Mouse (Mus musculus) neural tube, embryonic 14.5 days (tissue): Measurements from ENCODE around the gene Crim1. TPM values are rescaled to one million over a fixed set of nuclear protein-coding genes. Genes with fewer than 3 reads are reported as not detected.
A peak's percentile ranks its signal among the peaks of the same experiment; 100 is the strongest.

Source experiments
- ATAC-seq: fragments of 200-750 bp; cut with Nextera tagmentation; 2 replicates; pipeline ENCODE4 v1.8.0; 2017; ENCODE audit warnings: low read depth, mild to moderate bottlenecking, moderate TSS enrichment, moderate library complexity
- H3K27ac ChIP-seq: fragments of 300-500 bp; sonication (generic); 2 replicates; pipeline ENCODE4 v1.5.1; 2014; ENCODE audit warnings: low read depth, mild to moderate bottlenecking, control low read depth, low read length, moderate library complexity, mixed read lengths
- H3K27me3 ChIP-seq: fragments of 300-500 bp; sonication (generic); 2 replicates; pipeline ENCODE4 v1.6.1; 2014; ENCODE audit warnings: low read length; ENCODE audit not compliant: control insufficient read depth, insufficient read depth
- H3K36me3 ChIP-seq: fragments of 300-500 bp; sonication (generic); 2 replicates; pipeline ENCODE4 v1.6.1; 2014; ENCODE audit warnings: low read length, mixed read lengths; ENCODE audit not compliant: control insufficient read depth, insufficient read depth
- H3K4me1 ChIP-seq: fragments of 300-500 bp; sonication (generic); 2 replicates; pipeline ENCODE4 v1.6.1; 2014; ENCODE audit warnings: low read length; ENCODE audit not compliant: control insufficient read depth, insufficient read depth
- H3K4me2 ChIP-seq: fragments of 300-500 bp; sonication (generic); 2 replicates; pipeline ENCODE4 v1.6.1; 2014; ENCODE audit warnings: mild to moderate bottlenecking, low read depth, low read length, control low read depth
- H3K4me3 ChIP-seq: fragments of 300-500 bp; sonication (generic); 2 replicates; pipeline ENCODE4 v1.5.1; 2014; ENCODE audit warnings: low read depth, low read length, control low read depth, mixed read lengths
- H3K9ac ChIP-seq: fragments of 300-500 bp; sonication (generic); replicated peaks from 2 replicates; pipeline ENCODE4 v1.6.1; 2014; ENCODE audit warnings: low read depth, mild to moderate bottlenecking, control low read depth, low read length, mixed read lengths
- H3K9me3 ChIP-seq: fragments of 300-500 bp; sonication (generic); 2 replicates; pipeline ENCODE4 v1.6.1; 2016; ENCODE audit warnings: low read length; ENCODE audit not compliant: control insufficient read depth
- WGBS: fragments of 180-500 bp; shearing (Covaris S2); extraction: QIAGEN DNeasy Blood & Tissue Kit; methylation state at CpG from one replicate; pipeline ENCODE4 v1.1.7; 2014; 5-methylcytosine and 5-hydroxymethylcytosine counted together
- polyA plus RNA-seq: library from polyadenylated mRNA; unstranded; fragments of >200 nt; fragmentation: Nextera tagmentation; extraction: Ambion mirVana; gene quantifications from 2 replicates; pipeline ENCODE4 v1.2.1, GENCODE M21; 2014

The Crim1 gene
- polyA plus RNA-seq = 20.1 and 22.8 TPM in 2 replicates

GRCm38 (mm10) chr17:78199626-78200560, at the start of gene Crim1:
Gene Crim1, plus strand, starts transcription at chr17:78200248.
- under 1% methylated on average over 56 of the region's 90 CpGs for WGBS
- peaks cover 14% of the 10 kb centered on the region; the same call in 1 of the 2 replicates for H3K4me1 ChIP-seq
- peak within 1 kb of the TSS; percentile 72 for H3K9ac ChIP-seq
- peak within 1 kb of the TSS; percentile 91 for H3K4me3 ChIP-seq
- peak within 1 kb of the TSS; percentile 90 for H3K27ac ChIP-seq
- H3K36me3 ChIP-seq = no peaks in the 10 kb centered on the region
- peak; percentile 76 for ATAC-seq
- H3K4me2 ChIP-seq = peak within 1 kb of the TSS; percentile 93
- peaks cover 3% of the 10 kb centered on the region; the same call in 1 of the 2 replicates for H3K27me3 ChIP-seq
- H3K9me3 ChIP-seq = no peaks in the 10 kb centered on the region

GRCm38 (mm10) chr17:78151479-78152282, 48.4 kb upstream of the Crim1 start:
- Histone ChIP-seq H3K9ac (no peak overlapping the region), H3K4me2 (no peak overlapping the region), H3K4me1 (no peaks in the 10 kb centered on the region), H3K4me3 (no peak overlapping the region), H3K27me3 (no peaks in the 10 kb centered on the region), H3K9me3 (no peaks in the 10 kb centered on the region), H3K36me3 (no peaks in the 10 kb centered on the region), H3K27ac (no peak overlapping the region)
- 74% methylated on average over 13 of the region's 13 CpGs for WGBS
- no peak for ATAC-seq

DNA sequence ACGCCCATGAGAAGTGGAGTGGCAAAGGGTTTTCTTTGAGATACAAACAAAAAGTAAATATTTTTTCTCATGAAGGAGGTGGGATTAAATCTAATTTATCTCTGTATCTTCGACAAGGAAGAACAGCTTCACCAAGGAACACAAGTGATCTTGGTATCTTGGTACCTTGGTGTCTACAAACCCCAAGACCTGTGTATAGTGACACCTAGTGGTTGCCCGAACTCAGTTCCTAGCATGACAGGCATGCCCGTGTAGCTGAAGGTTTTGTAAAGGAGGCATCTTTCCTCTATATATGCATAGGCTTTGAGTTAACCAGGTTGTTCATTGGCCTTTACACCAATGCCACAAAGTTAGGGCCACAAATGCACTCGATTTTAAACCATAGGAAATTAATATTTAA, 36.8 kb upstream of the Crim1 start:
- Histone ChIP-seq H3K27ac (no peak overlapping the region), H3K4me2 (no peak overlapping the region), H3K36me3 (no peaks in the 10 kb centered on the region), H3K27me3 (no peaks in the 10 kb centered on the region), H3K9ac (no peak overlapping the region), H3K4me3 (no peak overlapping the region), H3K9me3 (no peaks in the 10 kb centered on the region), H3K4me1 (no peaks in the 10 kb centered on the region)
- WGBS = 33% methylated on average over 5 of the region's 5 CpGs
- ATAC-seq = no peak

- no peak for ATAC-seq
- H3K4me1 ChIP-seq = no peaks in the 10 kb centered on the region
- no peaks in the 10 kb centered on the region for H3K36me3 ChIP-seq
- no peaks in the 10 kb centered on the region for H3K9me3 ChIP-seq
- H3K27ac ChIP-seq = no peak overlapping the region
- no peak overlapping the region for H3K4me2 ChIP-seq
- 86% methylated on average over 10 of the region's 10 CpGs for WGBS
- H3K9ac ChIP-seq = no peak overlapping the region
- H3K4me3 ChIP-seq = no peak overlapping the region
- H3K27me3 ChIP-seq = no peaks in the 10 kb centered on the region
Observed at GRCm38 (mm10) chr17:78163724-78164236, 36.3 kb upstream of the Crim1 start.

GRCm38 (mm10) chr17:78165855-78166254, 34.2 kb upstream of the Crim1 start:
- no peak for ATAC-seq
- no peaks in the 10 kb centered on the region for H3K4me1 ChIP-seq
- no peak overlapping the region for H3K27ac ChIP-seq
- no peak overlapping the region for H3K9ac ChIP-seq
- no peaks in the 10 kb centered on the region for H3K27me3 ChIP-seq
- no peak overlapping the region for H3K4me2 ChIP-seq
- no peaks in the 10 kb centered on the region for H3K36me3 ChIP-seq
- no peak overlapping the region for H3K4me3 ChIP-seq
- H3K9me3 ChIP-seq = no peaks in the 10 kb centered on the region

GRCm38 (mm10) chr17:78166566-78166965, 33.5 kb upstream of the Crim1 start:
- no peaks in the 10 kb centered on the region for H3K27me3 ChIP-seq
- WGBS = 86% methylated on average over 4 of the region's 4 CpGs
- no peaks in the 10 kb centered on the region for H3K9me3 ChIP-seq
- no peaks in the 10 kb centered on the region for H3K36me3 ChIP-seq
- H3K9ac ChIP-seq = no peak overlapping the region
- no peak overlapping the region for H3K4me2 ChIP-seq
- no peak for ATAC-seq
- no peak overlapping the region for H3K4me3 ChIP-seq
- no peak overlapping the region for H3K27ac ChIP-seq
- H3K4me1 ChIP-seq = no peaks in the 10 kb centered on the region

GRCm38 (mm10) chr17:78172371-78172770, 27.7 kb upstream of the Crim1 start:
- ATAC-seq = no peak
- Histone ChIP-seq H3K27me3 (no peaks in the 10 kb centered on the region), H3K9me3 (no peaks in the 10 kb centered on the region), H3K36me3 (no peaks in the 10 kb centered on the region), H3K4me1 (no peaks in the 10 kb centered on the region), H3K4me2 (no peak overlapping the region), H3K9ac (no peak overlapping the region), H3K27ac (no peak overlapping the region), H3K4me3 (no peak overlapping the region)
- WGBS = 84% methylated on average over 2 of the region's 2 CpGs

DNA sequence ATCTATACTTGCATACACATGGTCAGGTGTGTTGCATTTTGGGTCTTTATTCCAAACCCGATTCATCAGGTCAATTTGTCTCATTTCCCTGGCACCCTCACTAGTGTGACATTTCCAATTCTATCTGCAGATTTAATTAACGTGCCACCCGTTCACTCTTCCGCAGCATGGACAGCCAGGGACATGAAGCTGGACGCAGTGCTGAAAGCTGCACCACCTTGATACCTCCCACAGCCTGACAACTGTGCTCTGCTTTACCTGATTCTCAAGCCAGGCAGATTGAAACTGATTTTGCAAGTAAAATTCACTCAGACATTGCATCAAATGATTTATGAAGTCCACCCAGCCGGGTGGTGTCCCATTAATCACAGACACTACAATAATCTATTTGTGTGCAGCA, 19.3 kb upstream of the Crim1 start:
- Histone ChIP-seq H3K27ac (no peak overlapping the region), H3K4me2 (0 out of 2 replicates have a peak overlapping the region, but pooled peaks have one; percentile 19), H3K27me3 (no peaks in the 10 kb centered on the region), H3K36me3 (no peaks in the 10 kb centered on the region), H3K9me3 (no peaks in the 10 kb centered on the region), H3K9ac (no peak overlapping the region), H3K4me3 (no peak overlapping the region), H3K4me1 (no peaks in the 10 kb centered on the region)
- ATAC-seq = no peak
- WGBS = 60% methylated on average over 6 of the region's 6 CpGs
